Mouse (Mus musculus): ENCODE data around the gene Tmem147. TPM values are rescaled to one million over a fixed set of nuclear protein-coding genes. Genes with fewer than 3 reads are reported as not detected.

The Tmem147 gene
- total and polyA plus RNA-seq, 2 experiments from 2014 or later: 238 to 338 TPM

- Histone ChIP-seq H3K4me3 (ENCODE audit: low read length) (peak overlapping the region; percentile 72), H3K36me3 (ENCODE audit: insufficient read depth, low read length) (peaks cover 20% of the 10 kb centered on the region), H3K4me1 (ENCODE audit: insufficient read depth, low read length) (peaks cover 7% of the 10 kb centered on the region; the same call in 1 of the 2 replicates), H3K9me3 (ENCODE audit: low read length) (no peaks in the 10 kb centered on the region), H3K27ac (peak overlapping the region; percentile 86), H3K9ac (replicated peaks; ENCODE audit: low read length) (peak overlapping the region; percentile 82), H3K4me2 (ENCODE audit: low read depth, low read length) (peak overlapping the region; percentile 83), H3K27me3 (ENCODE audit: insufficient read depth, low read length) (no peaks in the 10 kb centered on the region)
- ATAC-seq (no peak; the same call in 1 of the 2 replicates), DNase-seq (ENCODE audit: low spot score) (no peak)
- TF ChIP-seq CTCF (IDR thresholded peaks at IDR 0.05; ENCODE audit: low read depth): 0 out of 2 replicates have a peak, but pooled peaks have one; percentile 7
- 9% methylated on average over 26 of the region's 26 CpGs for WGBS
These were observed 473 bp downstream of the Tmem147 start for GRCm38 (mm10) chr7:30728739-30729395.

GRCm38 (mm10) chr7:30728214-30728613 lies 1.1 kb downstream of the Tmem147 start:
- peak overlapping the region; percentile 82; the same call in 1 of the 2 replicates for H3K9ac ChIP-seq (replicated peaks; ENCODE audit: low read length)

GRCm38 (mm10) chr7:30723274-30723953 lies 5.9 kb downstream of the Tmem147 start:
- no peak overlapping the region for H3K27ac ChIP-seq
- H3K36me3 ChIP-seq (ENCODE audit: insufficient read depth, low read length): peaks cover 9% of the 10 kb centered on the region
- no peaks in the 10 kb centered on the region for H3K27me3 ChIP-seq (ENCODE audit: insufficient read depth, low read length)
- peaks cover 4% of the 10 kb centered on the region; the same call in 1 of the 2 replicates for H3K4me1 ChIP-seq (ENCODE audit: insufficient read depth, low read length)
- no peak overlapping the region for H3K9ac ChIP-seq (replicated peaks; ENCODE audit: low read length)
- no peak for DNase-seq (ENCODE audit: low spot score)
- no peak overlapping the region for H3K4me2 ChIP-seq (ENCODE audit: low read depth, low read length)
- ATAC-seq: no peak
- no peaks in the 10 kb centered on the region for H3K9me3 ChIP-seq (ENCODE audit: low read length)
- 67% methylated on average over 6 of the region's 6 CpGs for WGBS
- TF ChIP-seq CTCF (IDR thresholded peaks at IDR 0.05; ENCODE audit: low read depth): no peak
- no peak overlapping the region for H3K4me3 ChIP-seq (ENCODE audit: low read length)

More at GRCm38 (mm10) chr7:30728214-30728613, 1.1 kb downstream of the Tmem147 start:
- H3K36me3 ChIP-seq (ENCODE audit: insufficient read depth, low read length): peaks cover 18% of the 10 kb centered on the region
- no peaks in the 10 kb centered on the region for H3K27me3 ChIP-seq (ENCODE audit: insufficient read depth, low read length)
- DNase-seq (ENCODE audit: low spot score) (no peak), ATAC-seq (no peak)
- TF ChIP-seq CTCF (IDR thresholded peaks at IDR 0.05; ENCODE audit: low read depth): no peak
- peak overlapping the region; percentile 83 for H3K4me2 ChIP-seq (ENCODE audit: low read depth, low read length)
- peak overlapping the region; percentile 72; the same call in 1 of the 2 replicates for H3K4me3 ChIP-seq (ENCODE audit: low read length)
- H3K4me1 ChIP-seq (ENCODE audit: insufficient read depth, low read length): peaks cover 7% of the 10 kb centered on the region; the same call in 1 of the 2 replicates
- 88% methylated on average over 6 of the region's 6 CpGs for WGBS
- no peak overlapping the region for H3K27ac ChIP-seq
- no peaks in the 10 kb centered on the region for H3K9me3 ChIP-seq (ENCODE audit: low read length)

GRCm38 (mm10) chr7:30721286-30721685 lies 8.1 kb downstream of the Tmem147 start:
- no peaks in the 10 kb centered on the region for H3K36me3 ChIP-seq (ENCODE audit: insufficient read depth, low read length)
- no peak overlapping the region for H3K27ac ChIP-seq
- ATAC-seq (no peak), DNase-seq (ENCODE audit: low spot score) (peak; percentile 56)
- no peak for TF ChIP-seq CTCF (IDR thresholded peaks at IDR 0.05; ENCODE audit: low read depth)
- H3K9ac ChIP-seq (replicated peaks; ENCODE audit: low read length): no peak overlapping the region
- H3K4me1 ChIP-seq (ENCODE audit: insufficient read depth, low read length): peaks cover 12% of the 10 kb centered on the region; the same call in 1 of the 2 replicates
- H3K27me3 ChIP-seq (ENCODE audit: insufficient read depth, low read length): no peaks in the 10 kb centered on the region
- H3K4me3 ChIP-seq (ENCODE audit: low read length): no peak overlapping the region
- no peaks in the 10 kb centered on the region for H3K9me3 ChIP-seq (ENCODE audit: low read length)
- WGBS: 58% methylated on average over 7 of the region's 7 CpGs
- H3K4me2 ChIP-seq (ENCODE audit: low read depth, low read length): no peak overlapping the region

GRCm38 (mm10) chr7:30719669-30720068 lies 9.7 kb downstream of the Tmem147 start:
- Histone ChIP-seq H3K27ac (no peak overlapping the region), H3K9me3 (ENCODE audit: low read length) (no peaks in the 10 kb centered on the region), H3K9ac (replicated peaks; ENCODE audit: low read length) (no peak overlapping the region), H3K4me3 (ENCODE audit: low read length) (no peak overlapping the region), H3K27me3 (ENCODE audit: insufficient read depth, low read length) (no peaks in the 10 kb centered on the region), H3K36me3 (ENCODE audit: insufficient read depth, low read length) (no peaks in the 10 kb centered on the region), H3K4me1 (ENCODE audit: insufficient read depth, low read length) (peaks cover 12% of the 10 kb centered on the region; the same call in 1 of the 2 replicates), H3K4me2 (ENCODE audit: low read depth, low read length) (no peak overlapping the region)
- 92% methylated on average over 5 of the region's 5 CpGs for WGBS
- TF ChIP-seq CTCF (IDR thresholded peaks at IDR 0.05; ENCODE audit: low read depth): no peak
- DNase-seq (ENCODE audit: low spot score) (no peak), ATAC-seq (no peak)

GRCm38 (mm10) chr7:30717716-30718046 lies 11.7 kb downstream of the Tmem147 start:
- Histone ChIP-seq H3K4me2 (ENCODE audit: low read depth, low read length) (peak overlapping the region; percentile 63), H3K9me3 (ENCODE audit: low read length) (no peaks in the 10 kb centered on the region), H3K27ac (no peak overlapping the region), H3K27me3 (ENCODE audit: insufficient read depth, low read length) (no peaks in the 10 kb centered on the region), H3K36me3 (ENCODE audit: insufficient read depth, low read length) (no peaks in the 10 kb centered on the region), H3K9ac (replicated peaks; ENCODE audit: low read length) (0 out of 2 replicates have a peak overlapping the region, but pooled peaks have one; percentile 24), H3K4me1 (ENCODE audit: insufficient read depth, low read length) (peaks cover 12% of the 10 kb centered on the region; the same call in 1 of the 2 replicates), H3K4me3 (ENCODE audit: low read length) (peak overlapping the region; percentile 34)
- TF ChIP-seq CTCF (IDR thresholded peaks at IDR 0.05; ENCODE audit: low read depth): peak; percentile 32; the same call in 1 of the 2 replicates
- 7% methylated on average over 14 of the region's 14 CpGs for WGBS
- DNase-seq (ENCODE audit: low spot score): no peak
- ATAC-seq: no peak

Data from hindbrain, postnatal 0 days (tissue).